Mouse (Mus musculus): ENCODE measurements around the gene Osbpl10. TPM values are rescaled to one million over a fixed set of nuclear protein-coding genes. Genes with fewer than 3 reads are reported as not detected.

Osbpl10 gene
- polyA plus RNA-seq, 2 experiments = 3.4 to 8.4 TPM

- no peak for DNase-seq (ENCODE audit: low spot score)
- TF ChIP-seq POLR2A (IDR thresholded peaks at IDR 0.05; ENCODE audit: borderline replicate concordance, extremely low read depth, insufficient read depth, insufficient read length) = no peak
- Histone ChIP-seq H3K36me3 (ENCODE audit: control insufficient read depth, insufficient read depth, low read length) (no peaks in the 10 kb centered on the region), H3K27ac (replicated peaks; ENCODE audit: low read depth, low read length) (no peak overlapping the region), H3K9me3 (ENCODE audit: control insufficient read depth, low read length) (no peaks in the 10 kb centered on the region), H3K4me2 (replicated peaks; ENCODE audit: low read depth, low read length, severe bottlenecking) (no peak overlapping the region), H3K4me3 (replicated peaks; ENCODE audit: low read length) (no peak overlapping the region), H3K27me3 (ENCODE audit: control insufficient read depth, insufficient read depth, low read length) (no peaks in the 10 kb centered on the region), H3K4me1 (ENCODE audit: control insufficient read depth, insufficient read depth, low read length) (peaks cover 14% of the 10 kb centered on the region), H3K9ac (ENCODE audit: low read depth, low read length, severe bottlenecking) (no peak overlapping the region)
- 29% methylated on average over 3 of the region's 3 CpGs for WGBS
- no peak for ATAC-seq (ENCODE audit: low FRiP score, low read depth)
Observed at GRCm38 (mm10) chr9:115137858-115138257, 159.5 kb downstream of the Osbpl10 start.

- no peak overlapping the region; the same call in 1 of the 2 replicates for H3K4me2 ChIP-seq (replicated peaks; ENCODE audit: low read depth, low read length, severe bottlenecking)
- H3K36me3 ChIP-seq (ENCODE audit: control insufficient read depth, insufficient read depth, low read length) = no peaks in the 10 kb centered on the region
- DNase-seq (ENCODE audit: low spot score) = peak; percentile 82
- peaks cover 9% of the 10 kb centered on the region for H3K4me1 ChIP-seq (ENCODE audit: control insufficient read depth, insufficient read depth, low read length)
- H3K9ac ChIP-seq (ENCODE audit: low read depth, low read length, severe bottlenecking) = no peak overlapping the region
- H3K4me3 ChIP-seq (replicated peaks; ENCODE audit: low read length) = no peak overlapping the region
- WGBS = 30% methylated on average over 14 of the region's 14 CpGs
- TF ChIP-seq POLR2A (IDR thresholded peaks at IDR 0.05; ENCODE audit: borderline replicate concordance, extremely low read depth, insufficient read depth, insufficient read length) = no peak
- no peak overlapping the region for H3K27ac ChIP-seq (replicated peaks; ENCODE audit: low read depth, low read length)
- no peaks in the 10 kb centered on the region for H3K27me3 ChIP-seq (ENCODE audit: control insufficient read depth, insufficient read depth, low read length)
- no peaks in the 10 kb centered on the region for H3K9me3 ChIP-seq (ENCODE audit: control insufficient read depth, low read length)
- peak; percentile 83 for ATAC-seq (ENCODE audit: low FRiP score, low read depth)
Observed at GRCm38 (mm10) chr9:115139597-115140332, 161.4 kb downstream of the Osbpl10 start.

- ATAC-seq (ENCODE audit: low FRiP score, low read depth) = no peak
- Histone ChIP-seq H3K4me3 (replicated peaks; ENCODE audit: low read length) (no peak overlapping the region), H3K9me3 (ENCODE audit: control insufficient read depth, low read length) (no peaks in the 10 kb centered on the region; the same call in 1 of the 2 replicates), H3K4me1 (ENCODE audit: control insufficient read depth, insufficient read depth, low read length) (no peaks in the 10 kb centered on the region), H3K36me3 (ENCODE audit: control insufficient read depth, insufficient read depth, low read length) (0 out of 2 replicates have a peak, but pooled peaks cover 3% of the 10 kb centered on the region), H3K4me2 (replicated peaks; ENCODE audit: low read depth, low read length, severe bottlenecking) (no peak overlapping the region), H3K27me3 (ENCODE audit: control insufficient read depth, insufficient read depth, low read length) (no peaks in the 10 kb centered on the region), H3K27ac (replicated peaks; ENCODE audit: low read depth, low read length) (no peak overlapping the region), H3K9ac (ENCODE audit: low read depth, low read length, severe bottlenecking) (no peak overlapping the region)
- no peak for DNase-seq (ENCODE audit: low spot score)
- 90% methylated on average over 5 of the region's 5 CpGs for WGBS
- no peak for TF ChIP-seq POLR2A (IDR thresholded peaks at IDR 0.05; ENCODE audit: borderline replicate concordance, extremely low read depth, insufficient read depth, insufficient read length)
Observed at GRCm38 (mm10) chr9:115147141-115147540, 168.8 kb downstream of the Osbpl10 start.

DNA sequence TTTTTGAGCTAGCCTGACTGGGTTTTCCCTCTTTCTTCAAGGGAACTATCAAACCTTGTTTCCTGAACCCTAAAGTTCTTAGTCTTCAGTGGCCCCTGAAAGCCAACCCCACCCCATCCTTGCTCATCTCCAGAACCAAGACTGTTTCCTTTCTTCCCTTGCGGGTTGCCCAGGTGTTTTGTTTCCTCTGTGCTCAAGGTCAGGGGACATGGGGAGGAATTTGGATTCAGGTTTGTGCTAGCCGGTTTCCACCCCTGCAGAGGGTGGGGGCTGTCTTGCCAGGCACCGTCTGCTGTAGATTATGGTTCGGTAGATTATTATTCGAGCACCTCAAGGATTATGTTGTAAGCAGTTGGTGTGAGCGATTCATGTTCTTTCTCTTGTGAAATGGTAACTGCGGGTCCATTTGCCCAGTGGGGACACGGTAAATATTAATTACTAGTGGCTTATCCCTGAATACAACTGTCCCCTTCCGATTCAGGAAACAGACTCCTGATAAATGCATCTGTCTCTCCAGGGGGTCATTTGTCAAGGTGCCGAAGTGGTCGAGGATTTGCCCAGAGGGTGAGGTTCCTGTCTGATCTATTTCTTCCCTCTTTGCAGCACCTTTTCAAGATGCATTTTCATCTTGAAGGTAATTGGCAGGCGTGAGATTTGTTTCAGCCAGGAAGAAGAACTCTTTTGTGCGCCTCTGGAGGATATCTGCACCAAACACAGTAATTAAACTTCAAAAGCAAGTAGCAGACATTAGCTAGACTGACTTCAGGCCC, 169.4 kb downstream of the Osbpl10 start:
- no peaks in the 10 kb centered on the region for H3K27me3 ChIP-seq (ENCODE audit: control insufficient read depth, insufficient read depth, low read length)
- TF ChIP-seq POLR2A (IDR thresholded peaks at IDR 0.05; ENCODE audit: borderline replicate concordance, extremely low read depth, insufficient read depth, insufficient read length) = no peak
- no peaks in the 10 kb centered on the region; the same call in 1 of the 2 replicates for H3K9me3 ChIP-seq (ENCODE audit: control insufficient read depth, low read length)
- no peak overlapping the region for H3K27ac ChIP-seq (replicated peaks; ENCODE audit: low read depth, low read length)
- no peak overlapping the region for H3K9ac ChIP-seq (ENCODE audit: low read depth, low read length, severe bottlenecking)
- H3K4me2 ChIP-seq (replicated peaks; ENCODE audit: low read depth, low read length, severe bottlenecking) = no peak overlapping the region
- 0 out of 2 replicates have a peak, but pooled peaks cover 3% of the 10 kb centered on the region for H3K36me3 ChIP-seq (ENCODE audit: control insufficient read depth, insufficient read depth, low read length)
- DNase-seq (ENCODE audit: low spot score) (no peak), ATAC-seq (ENCODE audit: low FRiP score, low read depth) (no peak)
- H3K4me3 ChIP-seq (replicated peaks; ENCODE audit: low read length) = no peak overlapping the region
- no peaks in the 10 kb centered on the region for H3K4me1 ChIP-seq (ENCODE audit: control insufficient read depth, insufficient read depth, low read length)
- 52% methylated on average over 13 of the region's 13 CpGs for WGBS

- WGBS = 79% methylated on average over 18 of the region's 18 CpGs
- Histone ChIP-seq H3K27ac (replicated peaks; ENCODE audit: low read depth, low read length) (no peak overlapping the region), H3K4me1 (ENCODE audit: control insufficient read depth, insufficient read depth, low read length) (no peaks in the 10 kb centered on the region), H3K9ac (ENCODE audit: low read depth, low read length, severe bottlenecking) (no peak overlapping the region), H3K36me3 (ENCODE audit: control insufficient read depth, insufficient read depth, low read length) (0 out of 2 replicates have a peak, but pooled peaks cover 3% of the 10 kb centered on the region), H3K27me3 (ENCODE audit: control insufficient read depth, insufficient read depth, low read length) (no peaks in the 10 kb centered on the region), H3K9me3 (ENCODE audit: control insufficient read depth, low read length) (no peaks in the 10 kb centered on the region; the same call in 1 of the 2 replicates), H3K4me2 (replicated peaks; ENCODE audit: low read depth, low read length, severe bottlenecking) (no peak overlapping the region), H3K4me3 (replicated peaks; ENCODE audit: low read length) (no peak overlapping the region)
- DNase-seq (ENCODE audit: low spot score) = no peak
- no peak for ATAC-seq (ENCODE audit: low FRiP score, low read depth)
- TF ChIP-seq POLR2A (IDR thresholded peaks at IDR 0.05; ENCODE audit: borderline replicate concordance, extremely low read depth, insufficient read depth, insufficient read length) = no peak
Observed at GRCm38 (mm10) chr9:115149011-115149756, 170.8 kb downstream of the Osbpl10 start.
